Mouse (Mus musculus) midbrain, embryonic 15.5 days (tissue): Measurements from ENCODE around the gene Loxl3. TPM values are rescaled to one million over a fixed set of nuclear protein-coding genes. Genes with fewer than 3 reads are reported as not detected.

Experiments used
- ATAC-seq: fragments of 200-750 bp; cut with Nextera tagmentation; replicated peaks from 2 replicates; pipeline ENCODE4 v1.8.0; 2017; ENCODE audit warnings: moderate TSS enrichment
- H3K27ac ChIP-seq: fragments of 300-500 bp; sonication (generic); 2 replicates; pipeline ENCODE4 v1.5.1; 2015; ENCODE audit warnings: mild to moderate bottlenecking, inconsistent platforms
- H3K27me3 ChIP-seq: fragments of 300-500 bp; sonication (generic); replicated peaks from 2 replicates; pipeline ENCODE4 v1.6.1; 2015; ENCODE audit warnings: inconsistent platforms
- H3K36me3 ChIP-seq: fragments of 300-500 bp; sonication (generic); replicated peaks from 2 replicates; pipeline ENCODE4 v1.6.1; 2015; ENCODE audit warnings: inconsistent platforms
- H3K4me1 ChIP-seq: fragments of 300-500 bp; sonication (generic); 2 replicates; pipeline ENCODE4 v1.6.1; 2015; ENCODE audit warnings: inconsistent platforms
- H3K4me2 ChIP-seq: fragments of 300-500 bp; sonication (generic); 2 replicates; pipeline ENCODE4 v1.6.1; 2015; ENCODE audit warnings: inconsistent platforms, mild to moderate bottlenecking, moderate library complexity
- H3K4me3 ChIP-seq: fragments of 300-500 bp; sonication (generic); 2 replicates; pipeline ENCODE4 v1.5.1; 2015; ENCODE audit warnings: mild to moderate bottlenecking, inconsistent platforms
- H3K9ac ChIP-seq: fragments of 300-500 bp; sonication (generic); 2 replicates; pipeline ENCODE4 v1.6.1; 2015; ENCODE audit warnings: mild to moderate bottlenecking, inconsistent platforms
- H3K9me3 ChIP-seq: fragments of 300-500 bp; sonication (generic); 2 replicates; pipeline ENCODE4 v1.6.1; 2016; ENCODE audit warnings: inconsistent platforms
- WGBS: fragments of 180-500 bp; shearing (Covaris S2); methylation state at CpG from one replicate; pipeline ENCODE4 v1.1.7; 2015; ENCODE audit warnings: mixed read lengths; 5-methylcytosine and 5-hydroxymethylcytosine counted together
- polyA plus RNA-seq: library from polyadenylated mRNA; unstranded; fragments of >200 nt; fragmentation: Nextera tagmentation; extraction: Ambion mirVana; gene quantifications from 2 replicates; pipeline ENCODE4 v1.2.1, GENCODE M21; 2015

Gene Loxl3
- polyA plus RNA-seq, 1 experiment from 2014 or later = 6.8 TPM

GRCm38 (mm10) chr6:83020836-83021593 lies 13.0 kb upstream of the Loxl3 start:
- H3K27me3 ChIP-seq = no peaks in the 10 kb centered on the region
- H3K4me1 ChIP-seq = no peaks in the 10 kb centered on the region
- no peak overlapping the region for H3K4me3 ChIP-seq
- WGBS = 85% methylated on average over 4 of the region's 4 CpGs
- H3K9me3 ChIP-seq = no peaks in the 10 kb centered on the region
- H3K9ac ChIP-seq = no peak overlapping the region
- no peak for ATAC-seq
- H3K36me3 ChIP-seq = no peaks in the 10 kb centered on the region
- no peak overlapping the region for H3K4me2 ChIP-seq
- H3K27ac ChIP-seq = no peak overlapping the region

- no peaks in the 10 kb centered on the region for H3K36me3 ChIP-seq
- 91% methylated on average over 9 of the region's 9 CpGs for WGBS
Observed at GRCm38 (mm10) chr6:83023008-83023407, 11.0 kb upstream of the Loxl3 start.

GRCm38 (mm10) chr6:83023786-83024185 lies 10.2 kb upstream of the Loxl3 start:
- Histone ChIP-seq H3K9ac (no peak overlapping the region), H3K9me3 (no peaks in the 10 kb centered on the region), H3K4me3 (no peak overlapping the region), H3K4me1 (no peaks in the 10 kb centered on the region), H3K27ac (no peak overlapping the region), H3K4me2 (no peak overlapping the region), H3K27me3 (peaks cover 5% of the 10 kb centered on the region; the same call in 1 of the 2 replicates), H3K36me3 (no peaks in the 10 kb centered on the region)
- 96% methylated on average over 2 of the region's 2 CpGs for WGBS
- no peak for ATAC-seq

More at GRCm38 (mm10) chr6:83023008-83023407, 11.0 kb upstream of the Loxl3 start:
- no peak for ATAC-seq
- no peaks in the 10 kb centered on the region for H3K27me3 ChIP-seq
- H3K4me2 ChIP-seq = no peak overlapping the region
- H3K9ac ChIP-seq = no peak overlapping the region
- H3K4me1 ChIP-seq = no peaks in the 10 kb centered on the region
- no peak overlapping the region for H3K27ac ChIP-seq
- no peak overlapping the region for H3K4me3 ChIP-seq
- no peaks in the 10 kb centered on the region for H3K9me3 ChIP-seq

GRCm38 (mm10) chr6:83024421-83024820 lies 9.6 kb upstream of the Loxl3 start:
- no peak overlapping the region for H3K27ac ChIP-seq
- no peaks in the 10 kb centered on the region for H3K36me3 ChIP-seq
- H3K4me3 ChIP-seq = no peak overlapping the region
- no peak overlapping the region for H3K4me2 ChIP-seq
- H3K27me3 ChIP-seq = peaks cover 11% of the 10 kb centered on the region; the same call in 1 of the 2 replicates
- H3K4me1 ChIP-seq = no peaks in the 10 kb centered on the region
- H3K9me3 ChIP-seq = no peaks in the 10 kb centered on the region
- no peak for ATAC-seq
- H3K9ac ChIP-seq = no peak overlapping the region
- 74% methylated on average over 4 of the region's 4 CpGs for WGBS

- H3K9me3 ChIP-seq = no peaks in the 10 kb centered on the region
- 97% methylated on average over 4 of the region's 4 CpGs for WGBS
- peaks cover 12% of the 10 kb centered on the region; the same call in 1 of the 2 replicates for H3K27me3 ChIP-seq
- no peak overlapping the region for H3K27ac ChIP-seq
- H3K4me2 ChIP-seq = no peak overlapping the region
- H3K4me1 ChIP-seq = no peaks in the 10 kb centered on the region
- ATAC-seq = no peak
- no peak overlapping the region for H3K9ac ChIP-seq
- H3K4me3 ChIP-seq = no peak overlapping the region
- no peaks in the 10 kb centered on the region for H3K36me3 ChIP-seq
Observed at GRCm38 (mm10) chr6:83025221-83025620, 8.8 kb upstream of the Loxl3 start.

- H3K27ac ChIP-seq = no peak overlapping the region
- no peak overlapping the region for H3K9ac ChIP-seq
- 63% methylated on average over 8 of the region's 8 CpGs for WGBS
- ATAC-seq = no peak
- H3K4me1 ChIP-seq = peaks cover 3% of the 10 kb centered on the region
- H3K4me2 ChIP-seq = no peak overlapping the region
- H3K27me3 ChIP-seq = peaks cover 27% of the 10 kb centered on the region
- no peak overlapping the region for H3K4me3 ChIP-seq
- H3K36me3 ChIP-seq = no peaks in the 10 kb centered on the region
- H3K9me3 ChIP-seq = no peaks in the 10 kb centered on the region
Observed at GRCm38 (mm10) chr6:83027293-83027692, 6.7 kb upstream of the Loxl3 start.

- Histone ChIP-seq H3K4me1 (peaks cover 7% of the 10 kb centered on the region), H3K9ac (no peak overlapping the region), H3K27me3 (peaks cover 31% of the 10 kb centered on the region), H3K4me2 (no peak overlapping the region), H3K36me3 (no peaks in the 10 kb centered on the region), H3K27ac (no peak overlapping the region), H3K4me3 (no peak overlapping the region), H3K9me3 (no peaks in the 10 kb centered on the region)
- no peak for ATAC-seq
- WGBS = 72% methylated on average over 7 of the region's 9 CpGs
Observed at GRCm38 (mm10) chr6:83027706-83028105, 6.3 kb upstream of the Loxl3 start.

GRCm38 (mm10) chr6:83029777-83030176 lies 4.2 kb upstream of the Loxl3 start:
- no peak overlapping the region for H3K4me2 ChIP-seq
- peaks cover 19% of the 10 kb centered on the region for H3K4me1 ChIP-seq
- peaks cover 45% of the 10 kb centered on the region for H3K27me3 ChIP-seq
- H3K27ac ChIP-seq = no peak overlapping the region
- ATAC-seq = no peak
- no peaks in the 10 kb centered on the region for H3K9me3 ChIP-seq
- WGBS = 19% methylated on average over 10 of the region's 10 CpGs
- no peak overlapping the region for H3K9ac ChIP-seq
- no peak overlapping the region for H3K4me3 ChIP-seq
- no peaks in the 10 kb centered on the region for H3K36me3 ChIP-seq

GRCm38 (mm10) chr6:83031111-83031510 lies 2.9 kb upstream of the Loxl3 start:
- ATAC-seq = no peak
- no peak overlapping the region for H3K4me3 ChIP-seq
- 60% methylated on average over 7 of the region's 7 CpGs for WGBS
- no peaks in the 10 kb centered on the region for H3K36me3 ChIP-seq
- H3K4me2 ChIP-seq = no peak overlapping the region
- no peak overlapping the region for H3K9ac ChIP-seq
- peaks cover 19% of the 10 kb centered on the region for H3K4me1 ChIP-seq
- H3K27ac ChIP-seq = no peak overlapping the region
- H3K9me3 ChIP-seq = no peaks in the 10 kb centered on the region
- H3K27me3 ChIP-seq = peaks cover 45% of the 10 kb centered on the region

- Histone ChIP-seq H3K36me3 (no peaks in the 10 kb centered on the region), H3K9ac (peak overlapping the region; percentile 28; the same call in 1 of the 2 replicates), H3K27me3 (peaks cover 45% of the 10 kb centered on the region), H3K4me2 (peak overlapping the region; percentile 80), H3K4me1 (peaks cover 19% of the 10 kb centered on the region), H3K27ac (no peak overlapping the region), H3K4me3 (peak overlapping the region; percentile 42), H3K9me3 (no peaks in the 10 kb centered on the region)
- ATAC-seq = no peak
- 20% methylated on average over 18 of the region's 18 CpGs for WGBS
Observed at GRCm38 (mm10) chr6:83031921-83032590, 1.9 kb upstream of the Loxl3 start.

- H3K27ac ChIP-seq = no peak overlapping the region
- no peaks in the 10 kb centered on the region for H3K9me3 ChIP-seq
- H3K4me2 ChIP-seq = peak overlapping the region; percentile 80
- ATAC-seq = peak; percentile 37; the same call in 1 of the 2 replicates
- H3K4me3 ChIP-seq = peak overlapping the region; percentile 42
- H3K36me3 ChIP-seq = no peaks in the 10 kb centered on the region
- H3K4me1 ChIP-seq = peaks cover 19% of the 10 kb centered on the region
- peak overlapping the region; percentile 28 for H3K9ac ChIP-seq
- peaks cover 45% of the 10 kb centered on the region for H3K27me3 ChIP-seq
- WGBS = under 1% methylated on average over 31 of the region's 31 CpGs
Observed at GRCm38 (mm10) chr6:83032769-83033191, 1.2 kb upstream of the Loxl3 start.

- Histone ChIP-seq H3K4me1 (peaks cover 28% of the 10 kb centered on the region), H3K27ac (no peak overlapping the region), H3K9me3 (no peaks in the 10 kb centered on the region), H3K36me3 (no peaks in the 10 kb centered on the region), H3K9ac (0 out of 2 replicates have a peak overlapping the region, but pooled peaks have one; percentile 28), H3K27me3 (peaks cover 34% of the 10 kb centered on the region), H3K4me3 (peak overlapping the region; percentile 42), H3K4me2 (peak overlapping the region; percentile 80)
- WGBS = 17% methylated on average over 5 of the region's 5 CpGs
- no peak for ATAC-seq
Observed at GRCm38 (mm10) chr6:83034463-83035055, 586 bp downstream of the Loxl3 start.
